Mouse (Mus musculus): ENCODE measurements around the gene Camta1.

- TF ChIP-seq CTCF (IDR thresholded peaks at IDR 0.05; ENCODE audit: low read depth, low read length) (no peak), POLR2A (IDR thresholded peaks at IDR 0.05; ENCODE audit: borderline replicate concordance, low read depth, low read length) (no peak)
Observed at GRCm38 (mm10) chr4:151752551-151752950, 109.1 kb downstream of the Camta1 start.

All from bone marrow macrophage, adult 2 months (primary cell).